Mouse (Mus musculus) MEL (cell line): ENCODE measurements around the gene Gfi1.

ENCODE experiments used
- CTCF ChIP-seq, 3 experiments: IDR thresholded peaks in 2 of 3; conservative IDR thresholded peaks in 1 of 3; 2 replicates each; pipeline ENCODE4 v1.5.1; 2011 to 2012; ENCODE audit warnings: low read length in 3 of 3, low read depth in 2 of 3, mild to moderate bottlenecking in 2 of 3, improper control_type of control experiment in 1 of 3, inconsistent platforms in 1 of 3, mixed read lengths in 1 of 3, moderate library complexity in 1 of 3; ENCODE audit not compliant: control insufficient read depth in 1 of 3, insufficient read depth in 1 of 3, poor library complexity in 1 of 3, severe bottlenecking in 1 of 3
- GATA1 ChIP-seq: IDR thresholded peaks from 2 replicates; pipeline ENCODE4 v1.6.1; 2011; ENCODE audit warnings: low read depth, low read length, improper control_type of control experiment
- MAX ChIP-seq: IDR thresholded peaks from 2 replicates; pipeline ENCODE4 v1.6.1; 2011; ENCODE audit warnings: low read length, improper control_type of control experiment
- POLR2A ChIP-seq, 2 experiments: IDR thresholded peaks; 2 replicates each; pipeline ENCODE4 v1.6.1; 2011 to 2012; ENCODE audit warnings: low read length in 2 of 2, mild to moderate bottlenecking in 2 of 2, control low read depth in 1 of 2, improper control_type of control experiment in 1 of 2, low read depth in 1 of 2, moderate library complexity in 1 of 2; ENCODE audit not compliant: control insufficient read depth in 1 of 2, insufficient read depth in 1 of 2, poor library complexity in 1 of 2
- POLR2AphosphoS2 ChIP-seq: IDR thresholded peaks from 2 replicates; pipeline ENCODE4 v1.6.1; 2011; ENCODE audit warnings: low read length, improper control_type of control experiment
- ZC3H11A ChIP-seq: IDR thresholded peaks from 2 replicates; pipeline ENCODE4 v1.6.1; 2012; ENCODE audit warnings: low read depth, mild to moderate bottlenecking, inconsistent platforms, low read length, improper control_type of control experiment

- TF ChIP-seq ZC3H11A (no peak), CTCF (IDR thresholded peaks at IDR 0.05 in 2 of 3, conservative IDR thresholded peaks at IDR 0.05 in 1 of 3; ENCODE audit: control insufficient read depth in 1 of 3, insufficient read depth in 1 of 3, low read depth in 2 of 3, low read length in 3 of 3, poor library complexity in 1 of 3, severe bottlenecking in 1 of 3) (no peak), POLR2AphosphoS2 (no peak), MAX (no peak), GATA1 (no peak), POLR2A (IDR thresholded peaks at IDR 0.05; ENCODE audit: control insufficient read depth in 1 of 2, insufficient read depth in 1 of 2, low read depth in 1 of 2, low read length in 2 of 2, poor library complexity in 1 of 2) (no peak)
These were observed at the start of gene Gfi1 for GRCm38 (mm10) chr5:107725435-107726261.
